Mouse (Mus musculus) mature B cell (primary cell): Measurements from ENCODE around the gene Zbtb20.

ENCODE experiments used
- in situ Hi-C: fragments of 300-500 bp; cut with MboI; formaldehyde crosslinking; loops from 2 replicates; pipeline ENCODE4 v1.14.3; 2019

Zbtb20 gene

DNA sequence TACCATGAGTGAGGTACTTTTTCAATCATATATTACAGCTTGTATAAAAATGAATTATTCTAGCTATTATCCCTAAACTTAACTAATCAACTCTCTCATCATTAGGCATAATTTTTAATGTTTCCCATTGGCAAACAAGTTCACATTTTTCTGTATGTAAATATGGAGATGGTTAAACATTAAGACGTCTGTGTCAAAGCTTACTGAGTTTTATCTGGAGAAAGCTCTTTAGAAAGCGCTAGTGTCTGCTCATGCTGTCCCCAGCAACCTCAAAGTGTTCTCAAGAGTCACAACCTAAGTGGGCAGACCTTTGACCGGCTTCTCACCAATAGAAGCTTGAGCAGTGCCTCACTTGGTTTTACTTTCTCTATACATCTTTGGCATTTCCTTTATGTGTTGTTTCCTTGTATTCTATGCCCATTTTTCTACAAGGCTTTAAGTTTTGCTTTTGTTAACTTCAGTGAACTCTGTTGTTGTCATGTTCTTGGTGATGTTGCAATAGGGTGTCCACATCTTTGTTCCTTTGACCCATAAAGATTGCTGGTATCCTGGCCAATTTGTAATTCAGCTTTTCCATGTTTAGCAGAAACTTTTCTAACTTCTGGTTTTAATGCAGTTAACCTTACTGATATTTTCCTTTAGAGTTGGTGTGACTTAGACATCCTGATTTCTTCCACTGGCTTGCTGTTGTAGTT, 522.1 kb downstream of the Zbtb20 start:
- in situ Hi-C loops: no loop called here

DNA sequence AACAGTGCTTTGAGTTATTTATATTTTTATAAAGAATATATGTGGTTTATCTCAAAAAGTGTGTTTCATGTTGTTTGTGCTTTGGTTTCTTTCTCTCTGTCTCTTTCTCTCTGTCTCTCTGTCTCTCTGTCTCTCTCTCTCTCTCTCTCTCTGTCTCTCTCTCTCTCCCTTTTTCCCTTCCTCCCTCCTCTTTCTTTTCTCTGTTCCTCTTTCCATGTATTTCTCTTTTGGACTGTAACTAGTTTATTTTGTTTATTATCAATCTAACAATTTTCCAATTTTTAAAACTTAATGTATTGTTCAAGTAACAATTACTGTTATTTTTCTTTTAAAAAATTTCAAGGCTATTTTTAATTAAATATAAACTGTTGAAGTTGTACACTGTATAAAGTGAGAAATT, 523.7 kb downstream of the Zbtb20 start:
- in situ Hi-C loops: no loop called here

DNA sequence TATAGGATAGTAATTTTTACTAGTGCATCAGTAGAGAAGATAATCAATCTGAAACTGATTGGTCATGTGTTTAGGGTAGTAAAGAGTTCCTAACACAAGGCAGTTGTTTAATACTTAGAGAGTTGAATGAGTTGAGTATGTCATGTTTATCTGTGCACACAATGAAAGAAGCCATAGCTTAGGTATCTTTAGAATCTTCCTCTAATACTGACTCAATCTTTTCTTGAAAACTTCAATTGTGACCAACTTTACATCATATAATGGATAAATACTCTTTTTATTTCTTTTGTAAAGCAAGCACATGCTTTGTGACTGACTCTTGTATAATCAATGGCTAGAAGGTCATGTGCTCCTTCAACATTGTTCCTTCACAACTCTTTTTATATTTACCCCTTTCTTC, 524.4 kb downstream of the Zbtb20 start:
- in situ Hi-C loops: no loop called here

DNA sequence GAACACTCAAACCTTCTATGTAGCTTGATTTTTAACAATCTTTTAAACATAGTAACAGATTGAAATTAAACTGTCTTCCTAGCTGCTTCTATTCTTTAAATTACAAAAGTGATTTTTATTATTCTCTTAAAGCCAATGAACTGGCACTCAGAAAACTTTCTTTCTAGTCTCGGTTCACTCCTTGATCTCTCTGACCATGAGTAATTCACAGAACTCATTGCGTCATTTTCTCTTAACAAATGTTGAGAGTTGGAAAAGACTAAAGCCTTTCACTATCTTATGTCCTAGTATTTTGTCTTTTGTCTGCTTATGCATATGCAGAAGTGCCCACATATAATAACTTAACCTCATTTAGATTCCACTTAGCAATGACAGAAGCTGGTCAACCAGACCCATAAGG, 525.3 kb downstream of the Zbtb20 start:
- in situ Hi-C loops: no loop called here

DNA sequence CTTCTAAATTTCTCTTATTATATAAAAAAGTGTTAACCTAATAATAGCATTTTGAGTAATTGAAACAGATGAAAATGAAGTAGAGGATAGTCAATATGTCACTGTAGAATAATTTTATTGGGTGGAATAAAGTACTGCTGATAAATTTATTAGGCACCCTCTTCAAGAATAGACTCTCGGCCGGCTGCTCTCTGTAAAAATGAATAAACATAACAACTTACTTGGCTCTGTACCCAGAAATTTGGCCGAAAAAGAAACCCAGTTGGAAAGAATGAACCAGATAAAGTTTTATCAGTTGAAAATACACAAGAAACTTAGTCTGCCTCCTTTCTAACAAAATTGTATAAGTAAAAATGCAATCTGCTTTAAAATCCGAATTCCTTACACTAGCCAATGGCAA, 527.2 kb downstream of the Zbtb20 start:
- in situ Hi-C loops: no loop called here

DNA sequence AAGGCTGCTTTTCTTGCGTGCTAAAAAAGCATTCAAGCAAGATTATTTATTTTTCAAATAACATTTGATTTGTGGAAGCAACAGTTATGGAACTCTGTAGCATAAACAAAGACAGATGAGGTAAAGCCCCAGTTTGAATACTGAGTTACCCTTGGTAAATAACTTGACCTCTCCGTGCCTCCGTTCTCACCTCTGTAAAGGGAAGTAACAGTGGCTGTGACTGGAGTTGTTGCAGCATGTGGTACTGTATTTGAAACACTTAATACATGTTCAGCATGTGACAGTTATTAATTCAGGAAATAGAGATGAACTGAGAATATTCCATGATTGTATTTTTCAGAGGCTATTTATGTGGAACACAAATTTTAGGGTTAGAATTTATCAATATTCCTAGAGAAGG, 529.4 kb downstream of the Zbtb20 start:
- in situ Hi-C loops: no loop called here

DNA sequence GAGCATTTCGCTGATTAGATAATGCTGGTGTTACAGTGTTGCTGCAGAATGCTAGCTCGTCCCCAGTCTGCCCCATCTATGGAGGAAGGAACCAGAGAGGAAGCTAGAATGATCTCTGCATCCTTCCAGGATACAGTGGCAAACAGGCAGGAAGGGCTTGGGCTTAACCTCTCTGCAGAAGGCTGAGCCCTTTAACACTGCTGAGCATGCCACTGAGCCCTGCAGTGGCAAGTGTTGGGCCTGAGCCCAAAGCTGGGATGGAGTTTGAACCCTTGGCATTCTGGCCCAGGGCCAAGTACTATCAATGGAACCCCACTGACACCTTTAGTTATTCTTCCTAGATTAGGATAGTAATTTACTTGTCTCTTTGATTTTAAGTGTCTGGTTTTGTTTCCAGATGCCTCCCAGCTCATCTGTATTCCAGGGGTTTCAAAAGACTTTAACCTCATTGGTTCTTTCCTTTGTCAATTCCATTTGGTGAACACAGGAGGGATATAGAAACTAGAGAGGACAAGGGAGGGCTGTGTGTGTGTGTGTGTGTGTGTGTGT, 532.0 kb downstream of the Zbtb20 start:
- in situ Hi-C loops: no loop called here

DNA sequence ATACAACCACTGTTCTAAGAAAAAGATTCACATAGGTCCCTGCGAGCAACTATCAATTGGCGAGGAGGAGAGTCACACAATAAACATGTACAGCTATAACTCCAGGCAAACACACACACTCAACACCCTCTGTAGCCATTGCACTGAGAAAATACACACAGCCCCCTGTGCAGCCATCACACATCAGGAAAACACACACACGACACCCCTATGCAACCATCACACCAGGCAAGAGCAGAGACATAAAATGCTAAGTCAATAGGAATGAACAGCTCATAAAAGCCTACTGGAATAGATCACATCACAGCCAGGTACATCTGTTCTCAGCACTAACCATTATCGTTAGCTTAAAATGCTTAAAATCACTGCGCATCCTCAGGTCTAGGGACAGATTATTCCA, 532.9 kb downstream of the Zbtb20 start:
- in situ Hi-C loops: no loop called here

DNA sequence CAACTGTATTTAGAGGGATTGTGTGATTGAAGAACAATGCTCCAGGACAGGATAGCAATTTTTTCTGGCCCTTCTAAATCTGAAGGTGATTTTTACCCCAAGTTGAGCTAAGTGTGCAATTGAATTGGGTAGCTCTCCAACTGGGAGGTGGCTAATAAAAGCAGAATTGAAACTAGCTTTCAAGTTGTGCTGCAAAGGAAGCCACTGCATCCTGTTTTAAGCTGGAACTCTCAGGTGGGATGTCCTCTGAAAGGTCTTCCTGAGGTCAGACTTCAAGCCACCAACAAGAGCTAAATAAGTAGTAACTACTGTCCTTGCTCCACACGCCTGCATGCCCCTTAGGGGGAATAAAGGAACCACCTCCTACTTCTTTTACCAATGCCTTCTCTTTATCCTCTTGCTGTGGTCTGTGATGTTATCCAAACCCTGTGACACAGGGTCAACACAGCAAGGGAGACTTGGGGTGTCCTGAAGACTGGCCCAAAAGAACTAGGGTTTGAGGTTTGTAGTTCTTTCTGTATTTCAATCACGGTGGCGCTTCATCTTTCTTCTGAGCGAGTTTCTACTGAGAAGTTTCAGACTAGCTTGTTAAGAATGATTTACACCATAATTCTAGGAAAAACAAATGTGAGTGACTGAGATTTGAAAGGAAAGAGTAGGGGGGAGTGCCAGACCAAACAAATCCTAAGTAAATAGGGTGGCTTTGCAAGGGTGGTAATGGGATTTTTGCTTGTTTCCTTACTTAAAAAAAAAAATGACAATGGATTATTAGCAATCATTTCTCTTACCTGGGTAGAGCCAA, 533.6 kb downstream of the Zbtb20 start:
- in situ Hi-C loops: no loop called here

DNA sequence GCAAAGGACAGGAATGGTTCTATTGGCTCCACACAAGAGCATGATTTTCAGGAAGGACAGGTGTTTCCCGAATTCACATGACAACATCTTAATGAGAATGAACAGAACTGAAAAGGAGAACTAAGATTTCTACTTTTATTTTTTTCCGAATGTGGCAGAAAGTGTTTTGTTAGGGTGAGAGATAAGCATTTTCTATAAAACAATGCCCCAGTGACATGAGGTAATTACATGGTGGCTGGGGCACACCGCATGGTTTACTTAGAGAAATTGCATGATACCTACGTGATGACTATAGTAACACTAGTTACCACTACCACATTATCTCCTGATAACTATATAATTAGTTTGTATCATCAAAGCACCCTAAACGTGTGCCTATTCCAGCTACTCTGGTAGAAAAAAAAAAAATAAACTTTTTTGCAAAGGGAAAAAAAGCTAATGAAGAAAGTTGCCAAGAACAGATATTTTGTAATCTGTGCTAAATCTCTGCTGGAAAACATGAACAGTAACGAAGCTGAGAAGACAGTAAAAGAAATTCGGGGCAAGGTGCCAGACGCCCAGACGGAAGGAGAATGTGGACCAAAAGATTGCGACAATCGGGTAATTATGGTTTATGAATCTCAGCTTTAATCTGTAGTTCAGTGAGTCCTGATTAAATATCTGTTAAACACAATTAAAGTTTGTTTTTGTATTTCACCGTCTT, 534.4 kb downstream of the Zbtb20 start:
- in situ Hi-C loops: no loop called here

DNA sequence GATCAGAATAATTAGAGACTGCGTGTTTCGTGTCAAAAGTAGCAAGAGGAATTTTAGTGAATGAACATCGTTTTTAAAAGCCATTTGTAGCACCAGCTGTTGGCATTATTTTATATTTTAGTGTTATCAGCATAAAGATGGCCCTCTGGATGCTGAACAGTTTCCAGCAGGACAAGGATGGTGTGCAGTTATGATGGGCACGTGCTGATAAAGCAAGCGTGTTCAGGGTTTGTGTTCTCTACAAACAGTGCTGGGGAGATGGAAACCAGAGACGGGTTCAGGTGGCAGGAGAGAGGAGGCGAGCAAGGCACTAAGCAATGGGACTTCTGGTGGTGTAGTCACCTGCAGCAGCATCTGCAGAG, 534.9 kb downstream of the Zbtb20 start:
- in situ Hi-C loops: no loop called here

DNA sequence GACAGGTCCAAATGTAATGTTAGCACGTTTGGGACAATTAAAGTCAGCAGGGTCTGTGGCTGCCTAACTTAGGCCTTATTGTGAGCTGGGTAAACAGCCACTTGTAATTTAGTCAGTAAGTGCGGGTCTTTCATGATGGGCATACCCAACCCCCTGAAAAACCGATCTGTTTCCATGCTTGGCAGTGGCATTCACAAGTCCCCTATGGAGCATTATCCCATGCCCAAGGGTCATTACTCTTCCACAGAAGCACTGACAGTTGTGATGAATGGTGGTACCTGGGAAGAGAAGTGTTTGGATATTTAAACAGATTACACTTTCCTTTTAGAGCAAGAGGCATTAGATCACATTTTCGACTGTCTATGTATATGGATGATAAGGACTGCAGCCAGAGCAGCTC, 540.2 kb downstream of the Zbtb20 start:
- in situ Hi-C loops: no loop called here

DNA sequence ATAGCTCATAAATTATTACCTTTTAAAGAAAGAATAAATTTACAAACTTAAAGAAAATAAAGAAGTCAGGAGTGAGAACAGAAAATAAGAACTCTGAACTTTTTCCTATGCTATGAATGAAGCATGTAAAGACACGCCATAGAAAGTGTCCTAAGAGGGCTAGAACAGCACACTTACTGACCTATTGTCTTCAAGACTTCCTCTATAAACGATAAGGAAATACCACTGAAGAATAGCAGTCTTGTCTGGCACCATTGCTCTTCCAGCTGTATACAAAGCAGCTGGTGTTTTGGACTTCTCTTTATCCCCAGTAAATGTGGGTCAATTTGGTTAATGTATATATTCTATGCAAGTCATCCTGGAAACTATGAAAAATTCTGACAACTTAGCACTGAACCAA, 544.2 kb downstream of the Zbtb20 start:
- in situ Hi-C loops: no loop called here

DNA sequence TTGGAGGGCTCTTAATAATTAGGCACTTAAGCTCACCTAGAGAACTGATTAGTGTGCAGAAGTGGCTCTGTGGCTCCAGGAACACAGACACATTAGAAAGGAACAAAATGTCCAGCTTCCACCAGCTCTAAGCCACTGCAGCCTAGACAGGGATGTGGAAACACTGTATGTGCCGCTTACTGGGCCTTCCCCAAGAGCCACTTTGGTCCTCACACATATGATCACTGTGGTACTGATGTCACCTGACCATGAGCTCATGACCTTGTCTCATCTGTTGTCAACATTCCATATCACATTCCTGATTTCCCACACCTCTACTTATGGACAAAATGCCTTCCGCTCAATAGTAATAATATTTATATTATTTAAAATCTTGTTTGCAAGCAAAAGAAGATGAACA, 553.3 kb downstream of the Zbtb20 start:
- in situ Hi-C loops: no loop called here

DNA sequence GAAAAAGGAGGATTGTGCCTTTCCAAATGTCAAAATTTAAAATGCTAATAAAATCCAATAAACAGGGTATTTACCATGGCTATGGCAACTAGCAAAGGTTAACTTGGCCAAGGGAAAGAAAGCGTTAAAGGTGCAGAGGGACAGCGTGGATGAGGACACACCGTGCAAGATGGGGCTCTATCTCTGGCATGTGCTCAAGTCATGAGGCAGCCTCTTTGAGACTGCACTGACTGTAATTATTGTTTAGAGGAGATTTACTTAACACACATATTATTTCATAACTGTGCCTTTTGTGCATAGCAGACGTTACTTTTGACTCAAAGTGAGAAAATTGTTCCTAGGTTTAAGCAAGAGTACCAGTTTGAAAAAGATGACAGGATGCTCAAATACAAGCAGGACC, 554.3 kb downstream of the Zbtb20 start:
- in situ Hi-C loops: no loop called here

DNA sequence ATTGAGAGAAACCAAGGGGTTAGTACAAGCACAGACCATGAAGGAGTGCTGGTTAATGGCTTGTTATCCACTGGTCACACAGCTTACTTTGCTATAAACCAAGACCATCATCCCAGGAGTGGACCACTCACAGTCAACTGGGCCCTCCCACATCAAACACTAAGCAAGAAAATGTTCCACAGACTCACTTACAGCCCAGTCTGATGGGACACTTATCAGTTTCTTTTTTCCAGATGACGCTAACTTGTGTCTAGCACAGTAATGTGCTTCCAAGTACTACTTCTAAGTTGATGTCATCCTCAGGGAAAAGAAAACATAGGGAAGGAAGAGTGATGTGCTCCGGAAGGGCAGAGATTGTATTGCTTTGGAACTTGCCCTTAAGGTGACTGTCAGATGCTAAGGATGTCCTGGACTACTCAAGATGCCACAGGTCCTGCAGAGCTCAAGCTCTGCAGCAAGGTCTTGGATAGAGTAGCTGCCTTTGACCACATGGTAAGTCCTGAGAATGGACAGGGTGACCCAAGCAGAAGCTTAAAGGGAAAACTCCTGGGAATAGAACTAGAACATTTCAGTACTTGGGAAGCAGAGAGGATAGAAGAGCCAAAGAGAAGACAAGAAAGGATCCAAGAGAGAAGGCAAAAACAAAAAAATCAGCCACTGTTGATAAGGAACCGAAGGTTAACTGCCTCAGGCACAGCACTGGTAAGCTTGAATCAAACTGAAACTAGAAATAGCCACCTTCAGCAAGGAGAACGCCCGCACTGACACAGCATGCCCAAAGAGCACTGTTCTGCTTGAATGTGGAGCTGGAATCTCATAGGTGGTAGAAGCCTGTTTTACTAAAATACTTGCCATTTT, 556.1 kb downstream of the Zbtb20 start:
- in situ Hi-C loops: no loop called here

DNA sequence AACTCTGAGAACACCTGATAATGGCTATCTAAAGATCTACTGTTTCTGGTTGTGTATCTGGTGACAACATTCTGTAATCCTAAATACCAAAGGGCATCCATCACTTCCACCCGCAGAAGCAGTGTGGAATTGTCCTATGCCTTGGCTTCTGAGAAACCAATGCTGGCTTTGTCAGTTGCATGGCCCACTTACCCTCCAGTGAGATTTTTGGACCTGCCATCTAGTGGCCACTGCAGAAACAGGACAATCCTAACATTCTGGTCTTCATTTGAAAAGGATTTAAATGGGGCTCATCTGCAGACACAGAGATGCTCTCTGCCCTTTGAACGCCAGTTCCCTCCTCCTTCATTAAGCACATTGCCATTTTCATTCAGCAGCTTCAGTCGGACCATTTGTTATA, 559.3 kb downstream of the Zbtb20 start:
- in situ Hi-C loops: no loop called here

DNA sequence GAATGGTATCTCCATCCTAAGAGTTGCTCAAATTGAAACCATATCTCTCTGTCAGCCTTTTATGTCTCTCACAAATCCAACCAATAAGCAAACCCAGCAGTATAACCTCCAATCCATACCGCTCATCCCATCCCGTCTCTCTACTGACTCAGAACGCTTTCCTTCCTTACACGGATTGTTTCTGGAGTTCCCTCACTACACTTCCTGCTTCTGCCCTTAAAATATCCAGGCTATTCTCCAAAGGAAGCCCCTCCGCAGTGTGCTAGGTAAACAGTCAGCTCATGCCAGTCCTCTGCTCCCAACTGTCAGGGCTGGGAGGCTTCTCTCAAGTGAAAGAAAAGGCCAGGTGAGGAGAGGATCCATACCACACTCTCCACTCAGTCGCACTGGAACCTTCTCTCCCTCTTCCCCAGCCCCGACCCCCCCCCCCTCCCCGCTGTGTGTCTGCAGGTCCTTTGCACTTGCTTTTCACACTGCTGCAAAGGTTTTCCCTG, 563.2 kb downstream of the Zbtb20 start:
- in situ Hi-C loops: no loop called here

DNA sequence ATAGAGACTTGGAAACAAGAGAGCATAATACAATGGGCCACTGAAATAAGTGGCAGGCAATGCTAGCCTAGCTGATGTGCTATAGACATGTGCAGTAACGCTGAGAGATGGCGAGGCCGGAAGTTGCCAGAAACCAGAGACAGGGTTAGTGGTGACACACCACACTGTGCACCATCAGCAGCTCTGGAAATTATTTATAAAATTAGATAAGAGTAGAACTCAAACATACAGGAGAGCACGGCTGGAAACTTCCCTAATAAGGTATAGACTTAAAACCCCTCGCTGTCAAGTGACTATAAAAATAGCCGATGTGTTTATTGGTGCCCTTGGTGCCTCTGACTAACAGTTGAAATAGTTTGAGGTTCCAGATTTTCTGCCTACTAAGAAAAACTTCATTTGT, 565.7 kb downstream of the Zbtb20 start:
- in situ Hi-C loops: no loop called here

DNA sequence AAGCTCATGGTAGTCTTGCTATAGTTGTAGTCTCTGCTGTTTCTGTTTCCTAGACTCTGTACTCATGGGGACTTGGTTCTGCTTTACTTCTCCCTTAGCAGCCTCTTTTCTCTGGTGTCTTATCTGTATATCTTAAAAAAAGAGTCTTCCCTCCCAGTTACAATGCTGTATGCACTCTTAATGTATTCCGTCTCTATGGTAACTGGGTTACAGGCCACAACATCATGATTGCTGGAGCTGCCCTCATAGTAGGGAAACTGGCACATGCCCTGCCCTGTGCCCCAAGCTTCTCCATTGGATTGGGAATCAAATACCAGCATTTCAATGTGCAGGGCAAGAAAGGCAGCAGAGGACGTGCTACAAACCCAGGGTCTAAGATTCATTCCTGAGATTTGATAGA, 567.4 kb downstream of the Zbtb20 start:
- in situ Hi-C loops: no loop called here

DNA sequence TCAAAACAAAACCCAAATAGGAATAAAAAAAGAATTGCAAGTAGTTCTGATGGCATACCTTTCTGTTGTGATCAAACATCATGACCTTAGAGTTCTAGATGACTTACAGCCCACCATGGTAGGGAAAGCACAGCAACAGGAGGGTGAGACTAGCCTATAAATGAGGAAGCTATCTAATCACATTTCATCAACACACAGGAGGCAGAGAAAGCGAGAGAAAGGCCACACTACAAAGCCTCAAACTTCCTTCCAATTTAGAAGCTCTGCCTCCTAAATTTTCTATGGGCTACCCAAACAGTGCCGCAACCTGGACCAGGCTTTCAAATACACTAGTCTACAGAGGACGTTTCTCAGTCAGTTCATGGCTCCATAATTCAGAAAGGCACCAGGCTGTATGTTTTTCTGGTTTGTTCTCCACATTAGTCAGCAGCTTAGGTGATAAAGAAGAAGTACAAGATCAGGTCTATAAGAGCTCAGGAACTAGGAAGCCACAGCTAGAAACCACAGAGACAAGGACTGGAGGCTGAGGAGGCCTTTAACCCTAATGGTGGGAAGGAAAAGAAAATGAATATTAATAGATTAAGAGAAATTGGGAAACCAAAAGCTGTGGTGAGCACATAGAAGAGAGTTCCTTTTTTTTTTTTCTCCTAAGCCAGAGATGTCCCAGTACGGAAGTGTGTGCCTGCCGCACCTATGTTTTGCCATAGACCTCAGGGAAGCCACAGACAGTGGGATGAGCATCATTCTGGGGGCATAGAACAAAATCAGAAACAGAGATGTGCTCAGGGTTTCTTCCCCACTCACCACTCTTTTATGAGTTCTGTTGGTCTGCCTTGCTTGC, 572.7 kb downstream of the Zbtb20 start:
- in situ Hi-C loops: no loop called here
